Mouse (Mus musculus): ENCODE measurements around the gene Polr3g. TPM values are rescaled to one million over a fixed set of nuclear protein-coding genes. Genes with fewer than 3 reads are reported as not detected.
A peak's percentile ranks its signal among the peaks of the same experiment; 100 is the strongest.

Gene Polr3g
- 11.9 and 15.2 TPM in 2 replicates for polyA plus RNA-seq (2015; fragmentation: Nextera tagmentation; extraction: Ambion mirVana)

GRCm38 (mm10) chr13:81710775-81711545, at the start of gene Polr3g, which contains the start of gene Mblac2:
TSS of gene Polr3g (minus strand) at chr13:81711013.
TSS of gene Mblac2 (plus strand) at chr13:81711341.
- no peaks in the 10 kb centered on the region for H3K36me3 ChIP-seq (ENCODE audit: control insufficient read depth, insufficient read depth, low read length)
- H3K4me2 ChIP-seq (ENCODE audit: low read depth, low read length): peak within 1 kb of the TSS; percentile 94
- peak within 1 kb of the TSS; percentile 95 for H3K27ac ChIP-seq (ENCODE audit: low read length)
- ATAC-seq: peak; percentile 97
- H3K9me3 ChIP-seq (ENCODE audit: control insufficient read depth, low read length): no peaks in the 10 kb centered on the region
- H3K4me1 ChIP-seq (ENCODE audit: control insufficient read depth, insufficient read depth, low read length): peaks cover 12% of the 10 kb centered on the region
- H3K9ac ChIP-seq (ENCODE audit: low read depth, low read length): peak within 1 kb of the TSS; percentile 78
- H3K4me3 ChIP-seq (ENCODE audit: low read length): peak within 1 kb of the TSS; percentile 84
- no peaks in the 10 kb centered on the region for H3K27me3 ChIP-seq (replicated peaks; ENCODE audit: control insufficient read depth, insufficient read depth, low read length)
- under 1% methylated on average over 59 of the region's 61 CpGs for WGBS

- Histone ChIP-seq H3K9me3 (ENCODE audit: control insufficient read depth, low read length) (no peaks in the 10 kb centered on the region), H3K4me1 (ENCODE audit: control insufficient read depth, insufficient read depth, low read length) (no peaks in the 10 kb centered on the region), H3K4me3 (ENCODE audit: low read length) (no peak overlapping the region), H3K9ac (ENCODE audit: low read depth, low read length) (no peak overlapping the region), H3K27me3 (replicated peaks; ENCODE audit: control insufficient read depth, insufficient read depth, low read length) (no peaks in the 10 kb centered on the region), H3K36me3 (ENCODE audit: control insufficient read depth, insufficient read depth, low read length) (no peaks in the 10 kb centered on the region), H3K4me2 (ENCODE audit: low read depth, low read length) (no peak overlapping the region), H3K27ac (ENCODE audit: low read length) (no peak overlapping the region)
- WGBS: 19% methylated on average over 3 of the region's 3 CpGs
- ATAC-seq: peak; percentile 74
Observed at GRCm38 (mm10) chr13:81760379-81760778, 49.6 kb upstream of the Polr3g start.

- Histone ChIP-seq H3K4me3 (ENCODE audit: low read length) (no peak overlapping the region), H3K36me3 (ENCODE audit: control insufficient read depth, insufficient read depth, low read length) (no peaks in the 10 kb centered on the region), H3K9ac (ENCODE audit: low read depth, low read length) (no peak overlapping the region), H3K4me1 (ENCODE audit: control insufficient read depth, insufficient read depth, low read length) (no peaks in the 10 kb centered on the region), H3K9me3 (ENCODE audit: control insufficient read depth, low read length) (no peaks in the 10 kb centered on the region), H3K27me3 (replicated peaks; ENCODE audit: control insufficient read depth, insufficient read depth, low read length) (no peaks in the 10 kb centered on the region), H3K4me2 (ENCODE audit: low read depth, low read length) (no peak overlapping the region), H3K27ac (ENCODE audit: low read length) (no peak overlapping the region)
- whole genome bisulfite sequencing: 88% methylated on average over 5 of the region's 5 CpGs
- no peak for ATAC-seq
Observed at GRCm38 (mm10) chr13:81757058-81757660, 46.3 kb upstream of the Polr3g start.

- H3K4me2 ChIP-seq (ENCODE audit: low read depth, low read length): no peak overlapping the region
- H3K4me1 ChIP-seq (ENCODE audit: control insufficient read depth, insufficient read depth, low read length): no peaks in the 10 kb centered on the region
- no peaks in the 10 kb centered on the region for H3K27me3 ChIP-seq (replicated peaks; ENCODE audit: control insufficient read depth, insufficient read depth, low read length)
- H3K9ac ChIP-seq (ENCODE audit: low read depth, low read length): no peak overlapping the region
- no peak for ATAC-seq
- H3K9me3 ChIP-seq (ENCODE audit: control insufficient read depth, low read length): no peaks in the 10 kb centered on the region
- H3K27ac ChIP-seq (ENCODE audit: low read length): no peak overlapping the region
- 88% methylated on average over 1 of the region's 1 CpGs for WGBS
- no peaks in the 10 kb centered on the region for H3K36me3 ChIP-seq (ENCODE audit: control insufficient read depth, insufficient read depth, low read length)
- no peak overlapping the region for H3K4me3 ChIP-seq (ENCODE audit: low read length)
Observed at GRCm38 (mm10) chr13:81755324-81755723, 44.5 kb upstream of the Polr3g start.

- Histone ChIP-seq H3K4me2 (ENCODE audit: low read depth, low read length) (no peak overlapping the region), H3K27ac (ENCODE audit: low read length) (no peak overlapping the region), H3K9ac (ENCODE audit: low read depth, low read length) (no peak overlapping the region), H3K27me3 (replicated peaks; ENCODE audit: control insufficient read depth, insufficient read depth, low read length) (no peaks in the 10 kb centered on the region), H3K9me3 (ENCODE audit: control insufficient read depth, low read length) (no peaks in the 10 kb centered on the region), H3K4me3 (ENCODE audit: low read length) (no peak overlapping the region), H3K4me1 (ENCODE audit: control insufficient read depth, insufficient read depth, low read length) (no peaks in the 10 kb centered on the region), H3K36me3 (ENCODE audit: control insufficient read depth, insufficient read depth, low read length) (no peaks in the 10 kb centered on the region)
- ATAC-seq: no peak
Observed at GRCm38 (mm10) chr13:81754878-81755277, 44.1 kb upstream of the Polr3g start.

GRCm38 (mm10) chr13:81744092-81744396, 33.2 kb upstream of the Polr3g start:
- no peaks in the 10 kb centered on the region for H3K9me3 ChIP-seq (ENCODE audit: control insufficient read depth, low read length)
- 26% methylated on average over 2 of the region's 2 CpGs for WGBS
- H3K4me2 ChIP-seq (ENCODE audit: low read depth, low read length): no peak overlapping the region
- peak; percentile 79 for ATAC-seq
- H3K36me3 ChIP-seq (ENCODE audit: control insufficient read depth, insufficient read depth, low read length): no peaks in the 10 kb centered on the region
- H3K9ac ChIP-seq (ENCODE audit: low read depth, low read length): no peak overlapping the region
- no peak overlapping the region for H3K4me3 ChIP-seq (ENCODE audit: low read length)
- no peak overlapping the region for H3K27ac ChIP-seq (ENCODE audit: low read length)
- no peaks in the 10 kb centered on the region for H3K27me3 ChIP-seq (replicated peaks; ENCODE audit: control insufficient read depth, insufficient read depth, low read length)
- no peaks in the 10 kb centered on the region for H3K4me1 ChIP-seq (ENCODE audit: control insufficient read depth, insufficient read depth, low read length)

- no peaks in the 10 kb centered on the region for H3K27me3 ChIP-seq (replicated peaks; ENCODE audit: control insufficient read depth, insufficient read depth, low read length)
- H3K27ac ChIP-seq (ENCODE audit: low read length): no peak overlapping the region
- no peaks in the 10 kb centered on the region for H3K4me1 ChIP-seq (ENCODE audit: control insufficient read depth, insufficient read depth, low read length)
- no peaks in the 10 kb centered on the region for H3K9me3 ChIP-seq (ENCODE audit: control insufficient read depth, low read length)
- 56% methylated on average over 10 of the region's 10 CpGs for WGBS
- no peak overlapping the region for H3K4me2 ChIP-seq (ENCODE audit: low read depth, low read length)
- ATAC-seq: peak; percentile 68
- H3K36me3 ChIP-seq (ENCODE audit: control insufficient read depth, insufficient read depth, low read length): no peaks in the 10 kb centered on the region
- no peak overlapping the region for H3K4me3 ChIP-seq (ENCODE audit: low read length)
- H3K9ac ChIP-seq (ENCODE audit: low read depth, low read length): no peak overlapping the region
Observed at GRCm38 (mm10) chr13:81743391-81744091, 32.7 kb upstream of the Polr3g start.

GRCm38 (mm10) chr13:81740898-81741297, 30.1 kb upstream of the Polr3g start:
- Histone ChIP-seq H3K9ac (ENCODE audit: low read depth, low read length) (no peak overlapping the region), H3K4me2 (ENCODE audit: low read depth, low read length) (no peak overlapping the region), H3K4me1 (ENCODE audit: control insufficient read depth, insufficient read depth, low read length) (no peaks in the 10 kb centered on the region), H3K9me3 (ENCODE audit: control insufficient read depth, low read length) (no peaks in the 10 kb centered on the region), H3K27ac (ENCODE audit: low read length) (no peak overlapping the region), H3K27me3 (replicated peaks; ENCODE audit: control insufficient read depth, insufficient read depth, low read length) (no peaks in the 10 kb centered on the region), H3K4me3 (ENCODE audit: low read length) (no peak overlapping the region), H3K36me3 (ENCODE audit: control insufficient read depth, insufficient read depth, low read length) (no peaks in the 10 kb centered on the region)
- 39% methylated on average over 3 of the region's 3 CpGs for WGBS
- 0 out of 2 replicates have a peak, but pooled peaks have one; percentile 46 for ATAC-seq

- no peaks in the 10 kb centered on the region for H3K36me3 ChIP-seq (ENCODE audit: control insufficient read depth, insufficient read depth, low read length)
- no peak overlapping the region for H3K4me2 ChIP-seq (ENCODE audit: low read depth, low read length)
- 71% methylated on average over 5 of the region's 5 CpGs for WGBS
- no peak overlapping the region for H3K27ac ChIP-seq (ENCODE audit: low read length)
- H3K4me1 ChIP-seq (ENCODE audit: control insufficient read depth, insufficient read depth, low read length): no peaks in the 10 kb centered on the region
- no peaks in the 10 kb centered on the region for H3K9me3 ChIP-seq (ENCODE audit: control insufficient read depth, low read length)
- H3K9ac ChIP-seq (ENCODE audit: low read depth, low read length): no peak overlapping the region
- ATAC-seq: no peak
- no peak overlapping the region for H3K4me3 ChIP-seq (ENCODE audit: low read length)
- H3K27me3 ChIP-seq (replicated peaks; ENCODE audit: control insufficient read depth, insufficient read depth, low read length): no peaks in the 10 kb centered on the region
Observed at GRCm38 (mm10) chr13:81736606-81737005, 25.8 kb upstream of the Polr3g start.

All from intestine, embryonic 16.5 days (tissue).